26 mouse cellular contexts compared by ENCODE assay signal in the genomic region with DNA sequence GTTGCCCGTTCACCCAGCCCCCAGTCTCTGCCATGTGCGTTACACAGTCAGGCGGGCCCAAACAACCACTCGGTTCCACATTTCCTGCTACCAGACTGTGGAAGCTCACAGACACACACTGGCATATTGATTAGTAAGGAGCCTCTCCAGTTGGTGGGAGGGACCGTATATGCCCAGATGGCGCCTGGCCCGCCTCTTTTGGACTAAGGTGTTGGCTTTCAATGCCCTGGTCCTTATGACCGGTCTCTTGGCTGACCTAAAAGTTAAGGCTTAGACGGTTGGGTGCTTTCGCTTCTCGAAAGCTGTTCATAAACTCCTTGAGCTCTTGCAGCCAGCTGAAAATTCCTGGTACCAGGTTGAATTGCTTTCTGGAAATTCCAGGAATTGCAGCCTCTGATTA. TPM values are rescaled to one million over a fixed set of nuclear protein-coding genes. Genes with fewer than 3 reads are reported as not detected.
DNase-seq lines count a peak whose midpoint lies in the region; ATAC-seq and TF ChIP-seq lines count a peak whose summit lies in the region.
"Had no signal": no experiment of that assay in that cellular context is flagged by ENCODE, and none has a peak within 500 bp of the region (broad histone marks: within the 10 kb centered on the region; RNA-seq: fewer than 3 reads in every experiment).

No protein-coding gene starts in this region.

- TF ChIP-seq POLR2A in kidney, adult 2 months (IDR thresholded peaks at IDR 0.05; ENCODE audit: low read depth, low read length), result no peak

- H3K4me3 ChIP-seq in hindbrain, postnatal 0 days (ENCODE audit: low read length), result no peak overlapping the region
- H3K4me3 ChIP-seq in hindbrain, embryonic 14.5 days (replicated peaks; ENCODE audit: low read length), result no peak overlapping the region
- H3K4me3 ChIP-seq in midbrain, embryonic 11.5 days (ENCODE audit: low read depth, low read length), result no peak overlapping the region
- H3K4me3 ChIP-seq in midbrain, embryonic 13.5 days (replicated peaks), result no peak overlapping the region
- no peak overlapping the region for H3K4me3 ChIP-seq in kidney, adult 2 months (ENCODE audit: insufficient read depth, low read depth, low read length)
- H3K4me3 ChIP-seq: heart, embryonic 12.5 days; left cerebral cortex, adult 2 months had no signal

- H3K27me3 ChIP-seq in hindbrain, postnatal 0 days (ENCODE audit: insufficient read depth, low read length), result no peaks in the 10 kb centered on the region
- H3K27me3 ChIP-seq in hindbrain, embryonic 14.5 days (ENCODE audit: control insufficient read depth, insufficient read depth, low read length), result no peaks in the 10 kb centered on the region
- no peaks in the 10 kb centered on the region for H3K27me3 ChIP-seq in midbrain, embryonic 11.5 days (ENCODE audit: control insufficient read depth, insufficient read depth, low read length)
- H3K27me3 ChIP-seq in midbrain, embryonic 13.5 days, result no peaks in the 10 kb centered on the region
- no peaks in the 10 kb centered on the region for H3K27me3 ChIP-seq in kidney, adult 2 months (replicated peaks; ENCODE audit: control insufficient read depth, insufficient read depth, low read length)
- H3K27me3 ChIP-seq: heart, embryonic 12.5 days had no signal

- no peak for TF ChIP-seq CTCF in hindbrain, postnatal 0 days (IDR thresholded peaks at IDR 0.05; ENCODE audit: low read depth)
- TF ChIP-seq CTCF in kidney, adult 2 months (conservative IDR thresholded peaks at IDR 0.05; ENCODE audit: insufficient read depth, insufficient read length, low read depth, low read length), result no peak

- no peaks in the 10 kb centered on the region for H3K4me1 ChIP-seq in hindbrain, postnatal 0 days (ENCODE audit: insufficient read depth, low read length)
- H3K4me1 ChIP-seq in hindbrain, embryonic 14.5 days (replicated peaks; ENCODE audit: control insufficient read depth, insufficient read depth, low read length), result 0 out of 2 replicates have a peak, but pooled peaks cover 3% of the 10 kb centered on the region
- H3K4me1 ChIP-seq in midbrain, embryonic 11.5 days (ENCODE audit: control insufficient read depth, insufficient read depth, low read length), result no peaks in the 10 kb centered on the region
- peaks cover 4% of the 10 kb centered on the region; the same call in 1 of the 2 replicates for H3K4me1 ChIP-seq in midbrain, embryonic 13.5 days (replicated peaks)
- H3K4me1 ChIP-seq in kidney, adult 2 months (ENCODE audit: control insufficient read depth, insufficient read depth, low read length), result peaks cover 6% of the 10 kb centered on the region; the same call in 1 of the 2 replicates

- no peaks in the 10 kb centered on the region for H3K36me3 ChIP-seq in hindbrain, postnatal 0 days (ENCODE audit: insufficient read depth, low read length)
- no peaks in the 10 kb centered on the region for H3K36me3 ChIP-seq in hindbrain, embryonic 14.5 days (replicated peaks; ENCODE audit: control insufficient read depth, insufficient read depth)
- no peaks in the 10 kb centered on the region for H3K36me3 ChIP-seq in midbrain, embryonic 11.5 days (ENCODE audit: control insufficient read depth, insufficient read depth, low read length)
- no peaks in the 10 kb centered on the region for H3K36me3 ChIP-seq in midbrain, embryonic 13.5 days
- no peaks in the 10 kb centered on the region for H3K36me3 ChIP-seq in kidney, adult 2 months (ENCODE audit: control insufficient read depth, insufficient read depth, low read length)
- H3K36me3 ChIP-seq: heart, embryonic 12.5 days had no signal

- ATAC-seq in hindbrain, postnatal 0 days, result peak; percentile 35; the same call in 1 of the 2 replicates
- no peak for ATAC-seq in hindbrain, embryonic 14.5 days (ENCODE audit: low FRiP score)
- ATAC-seq in midbrain, embryonic 11.5 days (ENCODE audit: low FRiP score), result 0 out of 2 replicates have a peak, but pooled peaks have one; percentile 33
- ATAC-seq in midbrain, embryonic 13.5 days, result no peak
- ATAC-seq: activated CD4-positive, CD25-positive, alpha-beta regulatory T cell, adult 4 months had no signal

- WGBS in hindbrain, postnatal 0 days, result 68% methylated on average over 11 of the region's 11 CpGs
- WGBS in hindbrain, embryonic 14.5 days, result 89% methylated on average over 11 of the region's 11 CpGs
- 95% methylated on average over 11 of the region's 11 CpGs for WGBS in midbrain, embryonic 11.5 days
- WGBS in midbrain, embryonic 13.5 days, result 90% methylated on average over 11 of the region's 11 CpGs
- 41% methylated on average over 11 of the region's 11 CpGs for WGBS in kidney, adult 2 months

- peak; percentile 14 for DNase-seq in hindbrain, postnatal 0 days (ENCODE audit: low spot score)
- no peak for DNase-seq in hindbrain, embryonic 14.5 days (ENCODE audit: low spot score)
- no peak for DNase-seq in midbrain, embryonic 11.5 days (ENCODE audit: low spot score, missing footprints)
- DNase-seq in kidney, adult 2 months, result peak; percentile 92
- peak; percentile 53 to 77 for DNase-seq in kidney, postnatal 25 days
- DNase-seq in urinary bladder, postnatal 36 days (ENCODE audit: low spot score in 2 of 2), result no peak
- DNase-seq: adrenal gland, postnatal 14 days; cerebellum, adult 11 months; heart, postnatal 14 days; layer of hippocampus, adult 9-11 months; thymus, postnatal 14 days had no signal

- H3K4me2 ChIP-seq in hindbrain, postnatal 0 days (ENCODE audit: low read depth, low read length), result no peak overlapping the region
- no peak overlapping the region for H3K4me2 ChIP-seq in hindbrain, embryonic 14.5 days (replicated peaks)
- H3K4me2 ChIP-seq in midbrain, embryonic 11.5 days, result no peak overlapping the region
- H3K4me2 ChIP-seq in midbrain, embryonic 13.5 days (replicated peaks), result no peak overlapping the region
- H3K4me2 ChIP-seq: heart, embryonic 12.5 days had no signal

- H3K9me3 ChIP-seq in hindbrain, postnatal 0 days (ENCODE audit: low read length), result no peaks in the 10 kb centered on the region
- no peaks in the 10 kb centered on the region for H3K9me3 ChIP-seq in hindbrain, embryonic 14.5 days (ENCODE audit: control insufficient read depth, low read length)
- no peaks in the 10 kb centered on the region for H3K9me3 ChIP-seq in midbrain, embryonic 11.5 days (ENCODE audit: control insufficient read depth, low read length)
- H3K9me3 ChIP-seq in midbrain, embryonic 13.5 days, result no peaks in the 10 kb centered on the region
- H3K9me3 ChIP-seq: heart, embryonic 12.5 days had no signal

- no peak overlapping the region for H3K27ac ChIP-seq in hindbrain, postnatal 0 days
- no peak overlapping the region for H3K27ac ChIP-seq in hindbrain, embryonic 14.5 days
- no peak overlapping the region for H3K27ac ChIP-seq in midbrain, embryonic 11.5 days (ENCODE audit: low read depth, low read length)
- H3K27ac ChIP-seq in midbrain, embryonic 13.5 days, result no peak overlapping the region
- no peak overlapping the region for H3K27ac ChIP-seq in kidney, adult 2 months (ENCODE audit: insufficient read depth, low read depth, low read length)
- H3K27ac ChIP-seq: left cerebral cortex, adult 2 months; liver, embryonic 14.5 days; stomach, postnatal 0 days had no signal

- H3K9ac ChIP-seq in hindbrain, postnatal 0 days (replicated peaks; ENCODE audit: low read length), result no peak overlapping the region
- H3K9ac ChIP-seq in hindbrain, embryonic 14.5 days, result no peak overlapping the region
- no peak overlapping the region for H3K9ac ChIP-seq in midbrain, embryonic 11.5 days (ENCODE audit: low read length)
- H3K9ac ChIP-seq in midbrain, embryonic 13.5 days (replicated peaks), result no peak overlapping the region
- H3K9ac ChIP-seq: heart, embryonic 12.5 days; liver, embryonic 14.5 days had no signal

RNA-seq across cellular contexts. Expression of gene Gbp3, which starts 4.2 kb away (rescaled TPM):
- total RNA-seq in hindbrain, postnatal 0 days (2014; rRNA removed), result 2.6 and 2.7 TPM in 2 replicates
- 2.4 and 3.9 TPM in 2 replicates for polyA plus RNA-seq in hindbrain, postnatal 0 days (2015; fragmentation: Nextera tagmentation; extraction: Ambion mirVana)
- polyA plus RNA-seq in hindbrain, embryonic 14.5 days (2014; fragmentation: Nextera tagmentation; extraction: Ambion mirVana), result 0.65 and 1.7 TPM in 2 replicates
- 0.46 and 0.65 TPM in 2 replicates for polyA plus RNA-seq in midbrain, embryonic 11.5 days (2014; fragmentation: Nextera tagmentation; extraction: Ambion mirVana)
- polyA plus RNA-seq in midbrain, embryonic 13.5 days (2015; fragmentation: Nextera tagmentation; extraction: Ambion mirVana), result 0.76 and 1.1 TPM in 2 replicates
- polyA plus RNA-seq in kidney, adult 2 months (2012; rRNA removed), result 46.3 and 52.4 TPM in 2 replicates

RNA-seq across cellular contexts. Expression of gene Gbp7, which starts 25.5 kb away (rescaled TPM):
- total RNA-seq in hindbrain, postnatal 0 days (2014; rRNA removed), result 1.9 and 2.8 TPM in 2 replicates
- 3.5 and 3.8 TPM in 2 replicates for polyA plus RNA-seq in hindbrain, postnatal 0 days (2015; fragmentation: Nextera tagmentation; extraction: Ambion mirVana)
- polyA plus RNA-seq in hindbrain, embryonic 14.5 days (2014; fragmentation: Nextera tagmentation; extraction: Ambion mirVana), result 2.5 and 2.8 TPM in 2 replicates
- polyA plus RNA-seq in midbrain, embryonic 11.5 days (2014; fragmentation: Nextera tagmentation; extraction: Ambion mirVana), result 1.7 and 1.9 TPM in 2 replicates
- 1.2 and 1.3 TPM in 2 replicates for polyA plus RNA-seq in midbrain, embryonic 13.5 days (2015; fragmentation: Nextera tagmentation; extraction: Ambion mirVana)
- 2.8 and 3.6 TPM in 2 replicates for polyA plus RNA-seq in kidney, adult 2 months (2012; rRNA removed)
- polyA plus RNA-seq: C2C12 had no signal

RNA-seq across cellular contexts. Expression of gene Gbp2b, which starts 39.0 kb away (rescaled TPM):
- total RNA-seq in hindbrain, postnatal 0 days (2014; rRNA removed), result 0.31 TPM in 1 of 2 replicates, not detected in the other
- polyA plus RNA-seq in hindbrain, postnatal 0 days (2015; fragmentation: Nextera tagmentation; extraction: Ambion mirVana), result 0.18 and 0.24 TPM in 2 replicates
- not detected in 2 replicates for polyA plus RNA-seq in hindbrain, embryonic 14.5 days (2014; fragmentation: Nextera tagmentation; extraction: Ambion mirVana)
- polyA plus RNA-seq in midbrain, embryonic 11.5 days (2014; fragmentation: Nextera tagmentation; extraction: Ambion mirVana), result not detected in 2 replicates
- polyA plus RNA-seq in midbrain, embryonic 13.5 days (2015; fragmentation: Nextera tagmentation; extraction: Ambion mirVana), result not detected in 2 replicates
- 0.04 and 0.27 TPM in 2 replicates for polyA plus RNA-seq in kidney, adult 2 months (2012; rRNA removed)
- total RNA-seq: gastrocnemius, adult 8-10 months; granulocyte monocyte progenitor cell, adult 5-6 weeks; left cerebral cortex, adult 2 months; megakaryocyte progenitor cell, adult 5-6 weeks; monocyte, adult 5-6 weeks had no signal
- polyA plus RNA-seq: brain, embryonic 14.5 days; forebrain, embryonic 11.5 days; heart, embryonic 12.5 days; limb, embryonic 11.5 days; neural tube, embryonic 11.5 days; stomach, postnatal 0 days had no signal

Comparison
In these comparisons a context has a peak if more than half of its experiments do, and no peak if none do; other contexts are left out.
1. ATAC-seq: peak in hindbrain, postnatal 0 days (single experiment) and midbrain, embryonic 11.5 days (single experiment); none in hindbrain, embryonic 14.5 days (single experiment) and midbrain, embryonic 13.5 days (single experiment).
2. DNase-seq: peak in hindbrain, postnatal 0 days (single experiment), kidney, adult 2 months (single experiment) and kidney, postnatal 25 days (2 of 2); none in hindbrain, embryonic 14.5 days (single experiment), midbrain, embryonic 11.5 days (single experiment) and urinary bladder, postnatal 36 days (0 of 2).